Mouse (Mus musculus) ES-Bruce4 (cell line): ENCODE measurements around the gene Phactr4.

Source experiments
- CTCF ChIP-seq: IDR thresholded peaks from one replicate; pipeline ENCODE4 v1.8.1; 2011; ENCODE audit warnings: low read depth, low read length
- EP300 ChIP-seq: IDR thresholded peaks from 2 replicates; pipeline ENCODE4 v1.6.1; 2011; ENCODE audit warnings: low read depth, low read length; ENCODE audit not compliant: insufficient read depth

GRCm38 (mm10) chr4:132454216-132454615, 31.9 kb upstream of the Phactr4 start:
- TF ChIP-seq EP300 (no peak), CTCF (peak; percentile 53)
